Mouse (Mus musculus) MEL-GATA-1-ER (cell line): Measurements from ENCODE around the gene Fbxw4.
"Not testable (repeated sequence)": the region's sequence is repeated elsewhere in the genome, so short reads cannot be mapped to it uniquely, and the experiment has no call there.

Source experiments
- DNase-seq: peaks from one replicate; pipeline ENCODE4 v3.0.0-alpha.2; 2012; ENCODE audit warnings: low read depth; ENCODE audit errors: extremely low read depth

Gene Fbxw4

GRCm38 (mm10) chr19:45580235-45580634, 79.9 kb downstream of the Fbxw4 start:
- DNase-seq, result no peak

GRCm38 (mm10) chr19:45579416-45579815, 80.7 kb downstream of the Fbxw4 start:
- DNase-seq, result no peak

GRCm38 (mm10) chr19:45578976-45579375, 81.1 kb downstream of the Fbxw4 start:
- no peak for DNase-seq

GRCm38 (mm10) chr19:45577141-45577750, 82.9 kb downstream of the Fbxw4 start:
- no peak for DNase-seq

GRCm38 (mm10) chr19:45575632-45576001, 84.5 kb downstream of the Fbxw4 start:
- peak; percentile 51 for DNase-seq

DNA sequence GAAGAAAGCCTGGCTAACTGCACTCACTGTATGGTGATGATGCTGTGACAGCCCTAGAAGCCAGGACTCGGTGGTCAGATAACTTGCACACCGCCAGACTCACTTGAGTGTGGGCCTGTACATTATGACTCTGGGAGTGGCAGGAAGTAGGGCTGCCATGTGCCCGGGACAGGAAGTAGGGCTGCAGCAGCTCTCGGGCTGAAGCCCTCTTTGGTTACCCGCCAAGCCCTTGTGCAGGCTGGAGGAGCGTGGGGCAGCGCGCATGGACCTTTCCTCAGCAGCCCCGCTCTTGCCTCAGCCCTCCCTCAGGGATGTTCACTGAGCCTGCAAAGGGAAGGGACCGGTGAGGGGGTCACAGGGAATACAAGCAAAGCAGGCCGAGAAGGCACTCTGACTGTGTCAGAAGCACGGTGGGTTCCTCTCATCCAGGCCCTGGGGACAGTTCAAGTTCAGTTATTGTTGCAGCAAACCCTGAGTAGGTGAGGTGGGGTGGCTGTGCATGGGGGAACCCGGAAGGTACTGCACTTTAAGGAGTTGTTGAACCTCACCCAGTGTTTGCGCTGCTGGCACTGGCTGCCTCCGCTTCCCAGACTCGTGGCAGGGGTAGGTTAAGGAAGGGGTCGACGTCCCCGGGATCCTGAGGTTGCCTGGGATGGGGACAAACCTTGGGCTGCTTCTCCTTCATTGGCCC, 85.0 kb downstream of the Fbxw4 start:
- peak; percentile 33 for DNase-seq

DNA sequence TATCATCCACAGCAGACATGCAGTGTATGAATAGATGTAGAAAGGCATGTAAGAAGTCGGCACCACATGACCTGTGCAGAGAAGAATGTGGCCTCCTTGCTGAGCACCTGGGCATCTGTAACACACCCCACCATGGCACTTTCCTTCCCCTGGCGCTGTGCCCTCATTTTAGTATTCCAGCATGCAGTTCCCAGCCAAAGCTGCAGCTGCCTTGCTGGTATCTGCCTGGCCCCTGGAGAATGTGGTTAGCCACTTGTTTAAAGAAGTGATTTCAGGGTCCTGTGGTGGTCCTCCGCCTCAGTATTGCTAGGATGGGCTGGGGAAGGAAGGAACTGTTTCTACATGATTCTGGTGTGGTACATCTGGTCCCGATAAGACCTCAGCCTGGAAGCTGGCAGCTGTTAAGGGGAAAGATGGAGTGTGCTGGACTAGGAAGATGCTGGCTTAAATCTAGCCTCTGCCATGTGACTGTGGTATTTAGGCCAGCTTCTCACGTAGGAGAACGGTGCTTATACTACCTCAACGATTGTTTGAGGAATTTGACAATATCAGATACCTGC, 85.7 kb downstream of the Fbxw4 start:
- peak; percentile 70 for DNase-seq

- peak; percentile 67 for DNase-seq
These were observed 86.2 kb downstream of the Fbxw4 start for GRCm38 (mm10) chr19:45573861-45574267.

DNA sequence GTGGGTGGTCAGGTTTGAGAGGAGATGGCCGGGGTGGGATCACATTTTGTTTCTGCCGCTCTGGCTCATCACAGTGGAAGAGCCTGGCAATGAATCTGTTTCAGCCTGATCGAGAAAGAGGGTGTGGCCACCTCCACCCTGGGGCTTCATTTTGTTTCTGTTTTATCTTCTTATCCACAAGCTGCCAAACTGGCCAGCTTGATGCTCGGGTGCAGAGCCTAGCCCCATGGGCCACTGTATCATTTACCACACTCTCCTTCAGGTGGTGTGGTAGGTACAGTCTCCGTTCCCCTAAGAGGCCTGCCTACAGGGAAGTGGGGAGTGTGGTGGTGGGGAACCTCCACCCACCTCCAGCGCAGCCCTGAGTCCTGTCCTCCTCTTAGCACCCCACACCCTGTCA, 87.1 kb downstream of the Fbxw4 start:
- DNase-seq, result no peak

DNA sequence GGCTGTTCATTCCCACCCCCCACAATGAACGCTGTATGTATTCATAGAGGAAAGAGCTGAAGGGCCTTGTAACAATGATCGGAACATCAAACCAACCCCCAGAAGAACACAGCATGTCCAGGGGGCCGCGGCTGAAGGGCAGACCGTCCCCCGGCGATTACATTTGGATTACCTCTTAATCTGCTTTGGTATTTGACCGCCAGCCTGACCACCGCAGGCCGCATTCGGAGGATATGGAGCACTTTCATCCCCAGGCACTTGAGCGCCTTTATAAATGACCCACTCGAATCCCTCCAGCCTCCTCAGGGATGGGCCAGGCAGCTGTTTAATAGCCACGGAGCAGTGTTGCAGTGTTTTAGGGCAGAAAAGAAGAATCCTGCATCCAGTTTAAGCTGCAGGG, 92.7 kb downstream of the Fbxw4 start:
- no peak for DNase-seq

- no peak for DNase-seq
These were observed 94.0 kb downstream of the Fbxw4 start for GRCm38 (mm10) chr19:45565925-45566715.

DNA sequence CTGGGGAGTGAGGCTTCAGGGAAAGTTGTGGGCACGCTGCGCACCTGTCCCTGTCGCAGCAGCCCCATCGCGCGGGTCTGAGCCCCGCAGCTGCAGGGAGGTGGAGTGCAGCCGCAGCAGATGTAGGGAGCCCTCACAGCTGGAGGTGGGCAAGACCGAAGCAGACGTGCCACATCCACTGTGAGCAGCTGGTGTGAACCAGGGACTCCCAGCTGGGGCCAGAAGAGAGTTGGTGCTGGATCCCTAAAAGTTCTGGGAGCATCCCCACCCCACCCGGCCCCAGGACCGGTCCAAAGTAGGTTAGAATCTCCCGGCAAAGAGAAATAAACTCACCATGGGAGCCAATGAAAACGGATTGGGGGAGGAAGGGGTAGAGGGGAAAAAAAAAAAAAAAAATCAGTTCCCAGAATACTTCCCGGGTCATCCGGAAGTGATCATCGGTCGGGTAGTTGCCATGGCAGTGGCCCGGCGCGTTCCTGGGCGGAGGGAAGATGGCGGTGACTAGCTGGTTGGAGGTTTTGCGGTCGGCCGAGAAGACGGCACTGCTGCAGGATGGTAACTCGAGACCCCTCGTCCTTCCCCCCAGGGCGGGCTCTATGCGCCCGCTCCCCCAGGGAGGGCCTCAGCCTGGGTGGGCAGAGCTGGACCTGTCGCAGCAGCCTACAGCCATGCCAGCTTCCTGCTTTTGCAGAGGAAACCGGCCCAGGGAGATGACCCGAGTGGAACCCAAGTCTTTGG, 99.8 kb downstream of the Fbxw4 start, which contains the start of the genes Poll and Gm17018:
Gene Poll, minus strand, starts transcription at position 379 of the 738 bp plus-strand sequence.
Gene Gm17018, plus strand, starts transcription at position 463 of the 738 bp plus-strand sequence.
- DNase-seq, result no peak

- no peak for DNase-seq
These were observed 106.0 kb downstream of the Fbxw4 start for GRCm38 (mm10) chr19:45554136-45554535.

GRCm38 (mm10) chr19:45552187-45552586, 107.9 kb downstream of the Fbxw4 start:
- no peak for DNase-seq

- no peak for DNase-seq
These were observed 110.2 kb downstream of the Fbxw4 start for GRCm38 (mm10) chr19:45549948-45550347.

DNA sequence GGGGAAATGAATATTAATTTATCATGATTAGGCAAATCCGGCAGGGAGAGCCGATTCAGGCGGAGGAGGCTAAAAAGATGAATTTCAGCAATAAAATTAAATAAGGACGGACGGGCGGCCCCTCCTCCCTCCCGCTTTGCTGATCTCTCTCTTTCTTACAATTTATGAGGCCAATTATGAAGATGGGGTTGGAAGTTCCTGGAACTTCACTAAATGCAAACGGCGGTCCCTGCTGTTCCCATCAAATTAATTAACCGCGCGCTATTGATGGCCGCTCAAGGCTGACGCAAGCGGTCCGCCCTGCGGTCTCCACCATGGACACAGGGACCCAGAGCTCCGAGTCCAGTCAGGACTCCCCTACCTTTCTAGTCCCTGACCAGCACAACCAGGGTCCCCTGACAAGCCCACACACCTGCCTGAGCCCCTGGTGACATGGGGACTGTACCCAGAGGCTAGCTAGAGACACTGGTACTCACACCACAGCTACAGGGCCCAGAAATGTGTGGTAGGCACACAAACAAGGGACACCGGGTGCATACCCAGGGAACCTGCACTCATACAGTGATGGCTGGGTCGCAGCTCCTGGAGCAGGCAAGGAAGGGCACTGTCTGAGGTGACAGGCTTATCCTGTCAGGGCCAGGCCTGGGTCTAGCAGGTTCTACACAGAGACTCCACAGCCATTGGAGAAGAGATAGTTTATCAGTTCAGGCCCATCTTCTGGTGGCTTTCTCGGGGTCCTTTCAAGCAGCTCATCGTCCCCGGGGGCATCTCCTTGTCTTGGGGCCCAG, 110.8 kb downstream of the Fbxw4 start:
- DNase-seq, result no peak

DNA sequence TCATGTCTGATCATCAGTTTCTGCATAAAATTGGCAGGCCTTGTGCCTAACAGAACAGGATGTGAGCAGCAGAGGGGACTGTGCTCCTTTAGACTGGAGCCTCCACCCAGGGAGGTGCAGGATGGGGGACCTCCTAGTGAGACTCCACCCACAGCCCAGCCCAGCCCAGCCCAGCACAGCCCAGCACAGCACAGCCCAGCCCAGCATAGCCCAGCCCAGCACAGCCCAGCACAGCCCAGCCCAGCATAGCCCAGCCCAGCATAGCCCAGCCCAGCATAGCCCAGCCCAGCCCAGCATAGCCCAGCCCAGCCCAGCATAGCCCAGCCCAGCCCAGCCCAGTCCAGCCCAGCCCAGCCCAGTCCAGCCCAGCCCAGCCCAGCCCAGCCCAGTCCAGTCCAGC, 111.9 kb downstream of the Fbxw4 start:
- not testable (repeated sequence) for DNase-seq

GRCm38 (mm10) chr19:45544925-45545321, 115.2 kb downstream of the Fbxw4 start:
- DNase-seq, result peak; percentile 46

DNA sequence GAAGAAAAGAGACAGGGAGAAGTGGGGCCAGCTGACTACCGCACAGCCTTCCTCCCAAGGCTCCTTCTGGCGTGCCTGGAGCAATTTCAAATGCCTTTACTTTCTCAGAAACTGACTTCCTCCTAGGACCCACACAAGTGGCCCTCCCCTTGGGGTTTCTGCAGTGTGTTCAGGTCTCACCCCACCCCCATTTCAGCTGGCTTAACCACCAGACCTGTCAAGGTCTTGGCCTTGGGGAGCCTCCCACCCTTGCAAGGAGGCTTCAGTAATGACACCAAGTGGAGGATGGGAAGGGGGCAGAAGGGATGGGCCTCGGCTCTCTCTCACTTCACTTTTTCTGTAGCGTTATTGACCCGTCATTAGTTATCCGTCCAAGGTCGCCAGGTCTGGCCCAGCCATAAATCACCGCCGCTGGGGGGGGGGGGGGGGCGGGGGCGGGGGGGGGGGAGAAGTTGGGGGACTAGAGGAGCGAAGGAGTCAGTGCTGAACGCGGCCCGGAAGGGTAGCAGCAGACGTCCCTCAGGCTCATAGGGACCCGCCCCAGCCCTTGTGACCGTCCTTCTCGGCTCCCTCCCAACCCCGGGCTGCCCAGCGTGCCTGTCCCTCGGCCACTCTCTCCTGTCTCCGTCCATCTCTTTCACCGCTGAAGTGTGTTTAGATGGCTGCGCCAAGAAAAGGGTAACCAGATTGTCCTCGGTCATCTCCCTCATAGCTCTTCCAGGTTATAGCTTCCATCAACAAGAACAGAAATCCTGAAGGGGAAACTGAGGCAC, 115.8 kb downstream of the Fbxw4 start:
- DNase-seq, result peak; percentile 86

- DNase-seq, result no peak
These were observed 118.1 kb downstream of the Fbxw4 start for GRCm38 (mm10) chr19:45542061-45542460.
